Comparison of ENCODE assay signal across 9 mouse cellular contexts in genomic region chr14:48083836-48084812, GRCm38 (mm10). TPM values are rescaled to one million over a fixed set of nuclear protein-coding genes. Genes with fewer than 3 reads are reported as not detected.
DNase-seq lines count a peak whose midpoint lies in the region; ATAC-seq and TF ChIP-seq lines count a peak whose summit lies in the region.
"Had no signal": no experiment of that assay in that cellular context is flagged by ENCODE, and none has a peak within 500 bp of the region (broad histone marks: within the 10 kb centered on the region; RNA-seq: fewer than 3 reads in every experiment).

No protein-coding gene starts in this region.

- WGBS in lung, postnatal 0 days: 19% methylated on average over 14 of the region's 14 CpGs
- WGBS in stomach, postnatal 0 days: 22% methylated on average over 14 of the region's 14 CpGs

- no peaks in the 10 kb centered on the region for H3K9me3 ChIP-seq in lung, postnatal 0 days (ENCODE audit: low read length)
- no peaks in the 10 kb centered on the region for H3K9me3 ChIP-seq in stomach, postnatal 0 days (ENCODE audit: control insufficient read depth, low read length)

- TF ChIP-seq CTCF in lung, postnatal 0 days (IDR thresholded peaks at IDR 0.05): no peak
- TF ChIP-seq CTCF in stomach, postnatal 0 days (IDR thresholded peaks at IDR 0.05; ENCODE audit: low read depth): no peak

- TF ChIP-seq EP300 in lung, postnatal 0 days (IDR thresholded peaks at IDR 0.05): no peak
- TF ChIP-seq EP300 in stomach, postnatal 0 days (optimal IDR thresholded peaks at IDR 0.05): no peak

- no peak overlapping the region for H3K4me3 ChIP-seq in lung, postnatal 0 days (ENCODE audit: low read depth, low read length)
- H3K4me3 ChIP-seq in stomach, postnatal 0 days (ENCODE audit: low read depth, low read length): no peak overlapping the region
- H3K4me3 ChIP-seq: myocyte had no signal

- peak; percentile 72 for ATAC-seq in lung, postnatal 0 days
- ATAC-seq in stomach, postnatal 0 days (ENCODE audit: low FRiP score, low TSS enrichment): no peak

- no peak overlapping the region for H3K4me2 ChIP-seq in lung, postnatal 0 days (replicated peaks; ENCODE audit: low read depth, low read length)
- H3K4me2 ChIP-seq in stomach, postnatal 0 days (replicated peaks; ENCODE audit: low read depth): peak overlapping the region; percentile 11; the same call in 1 of the 2 replicates

- H3K9ac ChIP-seq in lung, postnatal 0 days (replicated peaks; ENCODE audit: low read depth): no peak overlapping the region
- no peak overlapping the region for H3K9ac ChIP-seq in stomach, postnatal 0 days (ENCODE audit: low read length)

- no peaks in the 10 kb centered on the region for H3K36me3 ChIP-seq in lung, postnatal 0 days (ENCODE audit: insufficient read depth, low read length)
- no peaks in the 10 kb centered on the region for H3K36me3 ChIP-seq in stomach, postnatal 0 days (ENCODE audit: control insufficient read depth, insufficient read depth, low read length)

- peak overlapping the region; percentile 20; the same call in 1 of the 2 replicates for H3K27ac ChIP-seq in lung, postnatal 0 days (ENCODE audit: low read length)
- H3K27ac ChIP-seq in stomach, postnatal 0 days (replicated peaks): 0 out of 2 replicates have a peak overlapping the region, but pooled peaks have one; percentile 49

- DNase-seq in adrenal gland, postnatal 10 days: peak; percentile 6
- DNase-seq in adrenal gland, postnatal 14 days: no peak
- DNase-seq in lung, postnatal 0 days (ENCODE audit: low spot score): peak; percentile 79
- no peak for DNase-seq in lung, postnatal 25 days (ENCODE audit: low spot score)
- DNase-seq in kidney, postnatal 36 days: peak; percentile 6 to 8
- DNase-seq in stomach, postnatal 0 days (ENCODE audit: low spot score): no peak
- no peak for DNase-seq in urinary bladder, postnatal 25 days (ENCODE audit: low spot score)
- no peak for DNase-seq in adrenal gland, adult 18-20 months (ENCODE audit: low spot score in 2 of 2)

- H3K4me1 ChIP-seq in lung, postnatal 0 days (ENCODE audit: insufficient read depth, low read depth, low read length): no peaks in the 10 kb centered on the region
- H3K4me1 ChIP-seq in stomach, postnatal 0 days (replicated peaks; ENCODE audit: control insufficient read depth, insufficient read depth): 0 out of 2 replicates have a peak, but pooled peaks cover 3% of the 10 kb centered on the region

- no peaks in the 10 kb centered on the region for H3K27me3 ChIP-seq in lung, postnatal 0 days (replicated peaks; ENCODE audit: insufficient read depth, low read length)
- H3K27me3 ChIP-seq in stomach, postnatal 0 days (ENCODE audit: control insufficient read depth, insufficient read depth, low read length): no peaks in the 10 kb centered on the region

RNA-seq across cellular contexts. Expression of gene Peli2, which starts 36.5 kb away (rescaled TPM):
- total RNA-seq in adrenal gland, postnatal 10 days (2021): 10 to 100 TPM; 23.9 to 29.1 TPM
- 25.8 and 33.5 TPM in 2 replicates for total RNA-seq in adrenal gland, postnatal 14 days (2021)
- polyA plus RNA-seq in lung, postnatal 0 days (2015; fragmentation: Nextera tagmentation; extraction: Ambion mirVana): 9.6 and 11.7 TPM in 2 replicates
- polyA plus RNA-seq in stomach, postnatal 0 days (2015; fragmentation: Nextera tagmentation; extraction: Ambion mirVana): 5.6 and 5.9 TPM in 2 replicates
- total RNA-seq in adrenal gland, adult 18-20 months (2021): 10 to 100 TPM; 21.3 to 42.4 TPM

Comparison
In these comparisons a context has a peak if more than half of its experiments do, and no peak if none do; other contexts are left out.
1. DNase-seq: peak in adrenal gland, postnatal 10 days (single experiment), lung, postnatal 0 days (single experiment) and kidney, postnatal 36 days (2 of 2); none in adrenal gland, postnatal 14 days (single experiment), lung, postnatal 25 days (single experiment), stomach, postnatal 0 days (single experiment), urinary bladder, postnatal 25 days (single experiment) and adrenal gland, adult 18-20 months (0 of 2).